Comparison of ENCODE assay signal across 1 mouse cellular context in the genomic region with DNA sequence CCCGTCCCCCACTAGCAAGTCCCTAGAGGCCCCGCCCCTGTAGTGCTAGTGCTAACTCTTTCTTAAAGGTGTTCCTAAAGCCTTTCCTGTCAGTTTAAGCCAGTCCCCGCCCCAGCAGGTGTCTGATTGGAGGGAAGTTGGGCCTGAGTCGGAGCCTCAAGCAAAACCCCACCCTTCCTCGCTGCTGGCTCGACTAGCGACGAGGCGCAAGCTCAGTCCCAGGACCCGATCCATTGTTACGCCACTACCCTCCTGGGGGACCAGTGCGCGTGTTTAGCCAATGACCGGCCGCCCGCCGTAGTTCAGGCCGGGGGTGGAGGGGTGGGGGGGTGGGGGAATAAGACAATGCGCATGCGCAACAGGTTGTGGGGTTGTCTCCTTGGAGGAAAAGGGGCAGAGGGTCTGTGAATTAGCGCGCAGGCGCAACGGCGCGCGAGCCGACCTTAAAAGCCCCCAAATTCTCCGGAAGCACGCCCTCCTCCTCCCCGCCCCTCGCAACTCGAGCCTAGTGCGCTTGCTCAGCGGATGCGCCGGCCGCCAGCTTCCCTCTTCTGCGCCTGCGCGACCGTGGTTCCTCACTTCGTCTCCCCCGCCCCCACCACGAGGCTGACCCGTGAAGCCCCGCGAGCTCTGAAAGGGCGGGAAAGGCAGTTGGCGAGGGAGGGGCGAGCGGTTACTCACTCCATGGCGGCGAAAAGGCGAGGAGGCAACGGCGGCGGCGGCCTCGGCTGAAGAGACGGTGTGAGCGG.
A peak's percentile ranks its signal among the peaks of the same experiment; 100 is the strongest.
TF ChIP-seq lines count a peak whose summit lies in the region.

A gene (plus strand): TSS at position 368 of the 749 bp plus-strand sequence.
A gene (plus strand): TSS at position 667 of the 749 bp plus-strand sequence.

TF ChIP-seq in MEL, 35 proteins besides CTCF, POLR2A, EP300 and RAD21 (continued from another document):
- TF ChIP-seq NRF1 (IDR thresholded peaks at IDR 0.05; ENCODE audit: insufficient read depth, low read depth, low read length, poor library complexity, severe bottlenecking): peak; percentile 88
- peak; percentile 59 for TF ChIP-seq ETS1 (IDR thresholded peaks at IDR 0.05; ENCODE audit: low read depth, low read length)
- TF ChIP-seq MEF2A (IDR thresholded peaks at IDR 0.05; ENCODE audit: extremely low read depth, insufficient replicate concordance, low read depth, low read length, poor library complexity, severe bottlenecking): no peak
- TF ChIP-seq ZMIZ1 (IDR thresholded peaks at IDR 0.05; ENCODE audit: low read depth, low read length): peak; percentile 81
- no peak for TF ChIP-seq TAL1 (IDR thresholded peaks at IDR 0.05; ENCODE audit: low read length)
- TF ChIP-seq JUND (IDR thresholded peaks at IDR 0.05; ENCODE audit: low read depth, low read length): no peak
- TF ChIP-seq MYB (IDR thresholded peaks at IDR 0.05; ENCODE audit: low read depth, low read length): peak; percentile 89
- 0 out of 2 replicates have a peak, but pooled peaks have one; percentile 60 for TF ChIP-seq CHD1 (IDR thresholded peaks at IDR 0.05; ENCODE audit: low read depth, low read length)
- TF ChIP-seq UBTF (IDR thresholded peaks at IDR 0.05; ENCODE audit: borderline replicate concordance, insufficient read depth, low read depth, low read length): no peak
- no peak for TF ChIP-seq USF1 (IDR thresholded peaks at IDR 0.05; ENCODE audit: low read depth, low read length)
- peak; percentile 61 for TF ChIP-seq SIN3A (IDR thresholded peaks at IDR 0.05; ENCODE audit: low read length)
- TF ChIP-seq NELFE (IDR thresholded peaks at IDR 0.05; ENCODE audit: low read depth, low read length): peak; percentile 85
- no peak for TF ChIP-seq USF2 (IDR thresholded peaks at IDR 0.05; ENCODE audit: borderline replicate concordance in 1 of 2, insufficient read depth in 1 of 2, low read depth in 1 of 2, low read length in 2 of 2)
- no peak for TF ChIP-seq MAFK (IDR thresholded peaks at IDR 0.05; ENCODE audit: borderline replicate concordance, low read depth, low read length)
- no peak for TF ChIP-seq SMC3 (IDR thresholded peaks at IDR 0.05; ENCODE audit: low read depth, low read length)
- peak; percentile 74 for TF ChIP-seq MXI1 (IDR thresholded peaks at IDR 0.05; ENCODE audit: low read depth, low read length)
- no peak for TF ChIP-seq ZNF384 (IDR thresholded peaks at IDR 0.05; ENCODE audit: low read depth, low read length)
- no peak for TF ChIP-seq RCOR1 (IDR thresholded peaks at IDR 0.05; ENCODE audit: low read depth, low read length)
- no peak for TF ChIP-seq GATA1 (IDR thresholded peaks at IDR 0.05; ENCODE audit: low read depth, low read length)
- peak; percentile 87 for TF ChIP-seq MYC (IDR thresholded peaks at IDR 0.05; ENCODE audit: low read depth, low read length)
- 0 out of 2 replicates have a peak, but pooled peaks have one; percentile 19 for TF ChIP-seq TBP (IDR thresholded peaks at IDR 0.05; ENCODE audit: low read depth, low read length)
- TF ChIP-seq CHD2 (IDR thresholded peaks at IDR 0.05; ENCODE audit: low read length): peak; percentile 92
TF ChIP-seq in MEL: peak in this region for 19.
